Mouse (Mus musculus) liver, embryonic 14.5 days (tissue): ENCODE results near the gene Evx2.

Experiments
- CTCF ChIP-seq: IDR thresholded peaks from 2 replicates; pipeline ENCODE4 v1.5.1; 2016; ENCODE audit warnings: antibody characterized with exemption, low read depth, control low read depth
- EP300 ChIP-seq: IDR thresholded peaks from 2 replicates; pipeline ENCODE4 v1.6.1; 2016; ENCODE audit warnings: antibody characterized with exemption, low read depth

GRCm38 (mm10) chr2:74667842-74668357, 8.5 kb upstream of the Evx2 start, which contains the start of gene Hoxd13:
- no peak for TF ChIP-seq CTCF
- TF ChIP-seq EP300: no peak
